Mouse (Mus musculus) CH12.LX (cell line): ENCODE measurements around the gene Sppl2b. TPM values are rescaled to one million over a fixed set of nuclear protein-coding genes. Genes with fewer than 3 reads are reported as not detected.

Experiments used
- DNase-seq: peaks from one replicate; pipeline ENCODE4 v3.0.0-alpha.2; 2013; ENCODE audit errors: extremely low read depth
- H3K27ac ChIP-seq: 2 replicates; pipeline ENCODE4 v1.5.1; 2012; ENCODE audit warnings: low read depth, mild to moderate bottlenecking, control low read depth, moderate library complexity; ENCODE audit not compliant: insufficient read depth
- H3K27me3 ChIP-seq: replicated peaks from 2 replicates; pipeline ENCODE3; 2012; ENCODE audit warnings: inconsistent platforms
- H3K36me3 ChIP-seq, 2 experiments: replicated peaks in 1 of 2; 2 replicates each; pipeline versions ENCODE3 to v1.6.1; 2012; ENCODE audit warnings: inconsistent platforms in 1 of 2, low read length in 1 of 2, mild to moderate bottlenecking in 1 of 2, mixed read lengths in 1 of 2, moderate library complexity in 1 of 2; ENCODE audit not compliant: control insufficient read depth in 1 of 2, insufficient read depth in 1 of 2
- H3K4me1 ChIP-seq, 2 experiments: 2 replicates each; pipeline ENCODE4 v1.6.1; 2012; ENCODE audit warnings: inconsistent platforms in 1 of 2, moderate library complexity in 1 of 2; ENCODE audit not compliant: insufficient read depth in 2 of 2, control insufficient read depth in 1 of 2
- H3K4me2 ChIP-seq: 2 replicates; pipeline ENCODE4 v1.6.1; 2012; ENCODE audit warnings: low read depth, mild to moderate bottlenecking, control low read depth; ENCODE audit not compliant: poor library complexity, insufficient read depth, severe bottlenecking
- H3K4me3 ChIP-seq, 3 experiments: fragments of 150-350 bp in 1 of 3; sonication (generic) in 1 of 3; replicated peaks in 1 of 3; 2 replicates each; pipeline versions ENCODE3 to v1.5.1; 2011 to 2012; ENCODE audit warnings: low read depth in 2 of 3, low read length in 2 of 3, mild to moderate bottlenecking in 2 of 3, moderate library complexity in 2 of 3, control low read depth in 1 of 3, improper control_type of control experiment in 1 of 3, inconsistent platforms in 1 of 3, mixed read lengths in 1 of 3; ENCODE audit not compliant: poor library complexity in 1 of 3
- H3K79me2 ChIP-seq: replicated peaks from 2 replicates; pipeline ENCODE4 v1.6.1; 2012; ENCODE audit warnings: mild to moderate bottlenecking, moderate library complexity; ENCODE audit not compliant: control insufficient read depth, poor library complexity, insufficient read depth, severe bottlenecking; ENCODE audit errors: extremely low read depth
- H3K9ac ChIP-seq: 2 replicates; pipeline ENCODE4 v1.6.1; 2012; ENCODE audit warnings: low read depth, mild to moderate bottlenecking, control low read depth, moderate library complexity; ENCODE audit not compliant: insufficient read depth
- H3K9me3 ChIP-seq: replicated peaks from 2 replicates; pipeline ENCODE3; 2012; ENCODE audit warnings: low read length, inconsistent platforms, mixed read lengths
- BHLHE40 ChIP-seq: IDR thresholded peaks from 2 replicates; pipeline ENCODE4 v1.6.1; 2011; ENCODE audit warnings: mild to moderate bottlenecking, low read depth, low read length, improper control_type of control experiment
- CHD1 ChIP-seq: IDR thresholded peaks from 2 replicates; pipeline ENCODE4 v1.6.1; 2012; ENCODE audit warnings: low read depth, low read length, improper control_type of control experiment, inconsistent platforms
- CHD2 ChIP-seq: IDR thresholded peaks from 2 replicates; pipeline ENCODE4 v1.6.1; 2011; ENCODE audit warnings: low read length, improper control_type of control experiment
- CTCF ChIP-seq, 2 experiments: IDR thresholded peaks in 1 of 2; conservative IDR thresholded peaks in 1 of 2; 2 replicates each; pipeline ENCODE4 v1.5.1; 2011 to 2012; ENCODE audit warnings: low read depth in 2 of 2, low read length in 2 of 2, improper control_type of control experiment in 1 of 2, inconsistent platforms in 1 of 2, mild to moderate bottlenecking in 1 of 2, moderate library complexity in 1 of 2
- ELF1 ChIP-seq: IDR thresholded peaks from 2 replicates; pipeline ENCODE4 v1.6.1; 2014; ENCODE audit warnings: low read depth, mild to moderate bottlenecking, inconsistent platforms, low read length, improper control_type of control experiment
- EP300 ChIP-seq: IDR thresholded peaks from 2 replicates; pipeline ENCODE4 v1.6.1; 2011; ENCODE audit warnings: low read length, improper control_type of control experiment
- HCFC1 ChIP-seq: IDR thresholded peaks from 2 replicates; pipeline ENCODE4 v1.6.1; 2012; ENCODE audit warnings: low read depth, mild to moderate bottlenecking, inconsistent platforms, low read length, improper control_type of control experiment
- IRF4 ChIP-seq: IDR thresholded peaks from 2 replicates; pipeline ENCODE4 v1.6.1; 2014; ENCODE audit warnings: low read depth, mild to moderate bottlenecking, inconsistent platforms, low read length, improper control_type of control experiment
- JUN ChIP-seq: IDR thresholded peaks from 2 replicates; pipeline ENCODE4 v1.6.1; 2011; ENCODE audit warnings: low read depth, mild to moderate bottlenecking, low read length, improper control_type of control experiment, moderate library complexity; ENCODE audit not compliant: insufficient read depth
- JUND ChIP-seq: conservative IDR thresholded peaks from 2 replicates; pipeline ENCODE4 v1.6.1; 2011; ENCODE audit warnings: low read depth, low read length, improper control_type of control experiment
- KAT2A ChIP-seq: IDR thresholded peaks from 2 replicates; pipeline ENCODE4 v1.6.1; 2012; ENCODE audit warnings: low read length, improper control_type of control experiment, inconsistent platforms; ENCODE audit not compliant: insufficient replicate concordance
- MAFK ChIP-seq: IDR thresholded peaks from 2 replicates; pipeline ENCODE4 v1.6.1; 2011; ENCODE audit warnings: low read length, improper control_type of control experiment; ENCODE audit not compliant: insufficient replicate concordance
- MAX ChIP-seq: IDR thresholded peaks from 2 replicates; pipeline ENCODE4 v1.6.1; 2011; ENCODE audit warnings: low read length, improper control_type of control experiment
- MAZ ChIP-seq: IDR thresholded peaks from 2 replicates; pipeline ENCODE4 v1.6.1; 2012; ENCODE audit warnings: low read depth, mild to moderate bottlenecking, inconsistent platforms, low read length, improper control_type of control experiment, moderate library complexity
- MEF2A ChIP-seq: IDR thresholded peaks from 2 replicates; pipeline ENCODE4 v1.6.1; 2014; ENCODE audit warnings: low read depth, mild to moderate bottlenecking, inconsistent platforms, low read length, improper control_type of control experiment, borderline replicate concordance
- MXI1 ChIP-seq: IDR thresholded peaks from 2 replicates; pipeline ENCODE4 v1.6.1; 2011; ENCODE audit warnings: mild to moderate bottlenecking, low read depth, low read length, improper control_type of control experiment
- NELFE ChIP-seq: IDR thresholded peaks from 2 replicates; pipeline ENCODE4 v1.6.1; 2011; ENCODE audit warnings: low read depth, low read length, improper control_type of control experiment
- POLR2AphosphoS2 ChIP-seq: IDR thresholded peaks from 2 replicates; pipeline ENCODE4 v1.6.1; 2011; ENCODE audit warnings: low read depth, low read length, improper control_type of control experiment
- RAD21 ChIP-seq: IDR thresholded peaks from 2 replicates; pipeline ENCODE4 v1.6.1; 2011; ENCODE audit warnings: low read depth, mild to moderate bottlenecking, low read length, improper control_type of control experiment, moderate library complexity
- RCOR1 ChIP-seq: conservative IDR thresholded peaks from 2 replicates; pipeline ENCODE4 v1.6.1; 2012; ENCODE audit warnings: low read depth, mild to moderate bottlenecking, inconsistent platforms, low read length, improper control_type of control experiment
- SIN3A ChIP-seq: IDR thresholded peaks from 2 replicates; pipeline ENCODE4 v1.6.1; 2012; ENCODE audit warnings: low read length, improper control_type of control experiment, inconsistent platforms
- TBP ChIP-seq: conservative IDR thresholded peaks from 2 replicates; pipeline ENCODE4 v1.6.1; 2011; ENCODE audit warnings: low read depth, low read length, improper control_type of control experiment
- UBTF ChIP-seq: IDR thresholded peaks from 2 replicates; pipeline ENCODE4 v1.6.1; 2012; ENCODE audit warnings: low read depth, mild to moderate bottlenecking, inconsistent platforms, low read length, improper control_type of control experiment, moderate library complexity
- USF1 ChIP-seq: IDR thresholded peaks from 2 replicates; pipeline ENCODE4 v1.6.1; 2014; ENCODE audit warnings: low read depth, mild to moderate bottlenecking, inconsistent platforms, low read length, improper control_type of control experiment
- USF2 ChIP-seq: conservative IDR thresholded peaks from 2 replicates; pipeline ENCODE4 v1.6.1; 2011; ENCODE audit warnings: low read depth, low read length, improper control_type of control experiment
- ZC3H11A ChIP-seq: IDR thresholded peaks from 2 replicates; pipeline ENCODE4 v1.6.1; 2012; ENCODE audit warnings: low read depth, mild to moderate bottlenecking, inconsistent platforms, low read length, improper control_type of control experiment
- ZNF384 ChIP-seq: IDR thresholded peaks from 2 replicates; pipeline ENCODE4 v1.6.1; 2012; ENCODE audit warnings: low read depth, low read length, improper control_type of control experiment, inconsistent platforms
- dilution Hi-C: fragments of 300-500 bp; cut with MboI; formaldehyde crosslinking; loops from 2 replicates; pipeline ENCODE4 v1.14.3; 2020; ENCODE audit warnings: low sequenced_read_pairs; ENCODE audit not compliant: extremely low pct_unique_long_range_greater_than_20kb, extremely low pct_ligation_motif_present
- in situ Hi-C: fragments of 300-500 bp; cut with MboI; formaldehyde crosslinking; loops from 3 replicates; pipeline ENCODE4 v1.14.3; 2019; ENCODE audit warnings: low sequenced_read_pairs, low pct_ligation_motif_present, low pct_unique_long_range_greater_than_20kb, mixed read lengths
- polyA plus RNA-seq: library from polyadenylated mRNA; unstranded; fragments of >175 nt; gene quantifications from 2 replicates; pipeline ENCODE4 v1.2.1, GENCODE M21; 2012; ENCODE audit warnings: low read depth; ENCODE audit not compliant: insufficient read length
- total RNA-seq, 2 experiments: library from RNA; depleted of rRNA; stranded (reverse); fragments of 300-350 nt in 1 of 2; fragments of >200 nt in 1 of 2; gene quantifications; 2 replicates each; pipeline ENCODE4 v1.2.3; 2012 to 2014

Sppl2b gene
- total and polyA plus RNA-seq, 3 experiments: 13.8 to 24.1 (median 19.0) TPM

- H3K36me3 ChIP-seq: peaks cover under 1 to 2% of the 10 kb centered on the region in 2 experiments
- H3K27ac ChIP-seq: no peak overlapping the region
- H3K4me3 ChIP-seq: no peak overlapping the region
- DNase-seq: no peak
- H3K9me3 ChIP-seq: no peaks in the 10 kb centered on the region
- H3K27me3 ChIP-seq: no peaks in the 10 kb centered on the region
- peaks cover 9% of the 10 kb centered on the region for H3K79me2 ChIP-seq
- dilution Hi-C loops: no loop called here
- no peak overlapping the region for H3K4me2 ChIP-seq
- in situ Hi-C loops: loop anchor here (5.0 kb wide), 1 partner anchor 35 kb away; the partner anchor contains the start of genes Lsm7 and Sppl2b
- peaks cover 2 to 20% of the 10 kb centered on the region in 2 experiments; a peak in 2 of 4 replicates for H3K4me1 ChIP-seq
- no peak for TF ChIP-seq RAD21
- TF ChIP-seq MAX: no peak
- TF ChIP-seq MXI1: no peak
- no peak for TF ChIP-seq BHLHE40
- TF ChIP-seq UBTF: no peak
- no peak for TF ChIP-seq USF2
- no peak for TF ChIP-seq CHD2
- TF ChIP-seq SIN3A: no peak
- TF ChIP-seq MEF2A: no peak
- TF ChIP-seq MAZ: no peak
- TF ChIP-seq ZC3H11A: no peak
- TF ChIP-seq HCFC1: no peak
- no peak for TF ChIP-seq CHD1
- no peak for TF ChIP-seq ZNF384
- TF ChIP-seq TBP: no peak
- TF ChIP-seq KAT2A: no peak
- no peak for TF ChIP-seq USF1
- no peak overlapping the region for H3K9ac ChIP-seq
These were observed 32.5 kb upstream of the Sppl2b start for GRCm38 (mm10) chr10:80822528-80822927.

GRCm38 (mm10) chr10:80823316-80823715 lies 31.8 kb upstream of the Sppl2b start:
- Histone ChIP-seq H3K79me2 (peaks cover 17% of the 10 kb centered on the region), H3K4me3 (no peak overlapping the region), H3K36me3 (peaks cover 8 to 10% of the 10 kb centered on the region in 2 experiments), H3K4me1 (peaks cover 6 to 28% of the 10 kb centered on the region in 2 experiments), H3K4me2 (no peak overlapping the region), H3K9ac (no peak overlapping the region), H3K9me3 (no peaks in the 10 kb centered on the region), H3K27me3 (no peaks in the 10 kb centered on the region), H3K27ac (no peak overlapping the region)
- dilution Hi-C loops (no loop called here), in situ Hi-C loops (loop anchor here (5.0 kb wide), 1 partner anchor 34 kb away; the partner anchor contains the start of genes Lsm7 and Sppl2b)
- DNase-seq: no peak
- TF ChIP-seq CTCF (conservative IDR thresholded peaks at IDR 0.05 in 1 of 2, IDR thresholded peaks at IDR 0.05 in 1 of 2; ENCODE audit: low read depth in 2 of 2, low read length in 2 of 2) (no peak), CHD2 (no peak), NELFE (no peak), IRF4 (no peak), MAFK (no peak), EP300 (no peak), MXI1 (no peak), MEF2A (no peak), JUN (no peak), JUND (no peak), ELF1 (no peak), KAT2A (no peak), RCOR1 (no peak), TBP (no peak), POLR2AphosphoS2 (no peak)
